Mouse (Mus musculus): ENCODE results near the gene Tbl3.

- TF ChIP-seq POLR2A (IDR thresholded peaks at IDR 0.05; ENCODE audit: low read depth, low read length): no peak
- no peak for TF ChIP-seq CTCF (IDR thresholded peaks at IDR 0.05; ENCODE audit: borderline replicate concordance, insufficient read depth, low read length)
Measured at GRCm38 (mm10) chr17:24672141-24672540, 35.3 kb downstream of the Tbl3 start.

All from embryonic fibroblast, embryonic 13.5 days (primary cell).